Mouse (Mus musculus): ENCODE measurements around the gene Slc22a3. TPM values are rescaled to one million over a fixed set of nuclear protein-coding genes. Genes with fewer than 3 reads are reported as not detected.

Gene Slc22a3
- total RNA-seq, 1 experiment from 2014 or later: 24.3 TPM

GRCm38 (mm10) chr17:12377981-12378705 is 129.4 kb downstream of the Slc22a3 start, which contains the start of gene Plg:
Plg (plus strand) TSS chr17:12378608.
- peak in 1 of 2 experiments; percentile 17; a peak in 1 of 4 replicates for ATAC-seq (replicated peaks in 1 of 2; ENCODE audit: insufficient read depth in 1 of 2, low FRiP score in 2 of 2, low TSS enrichment in 1 of 2, low read depth in 1 of 2, poor library complexity in 2 of 2, severe bottlenecking in 2 of 2)

GRCm38 (mm10) chr17:12373601-12374144 is 133.8 kb downstream of the Slc22a3 start:
- no peak for ATAC-seq (replicated peaks in 1 of 2; ENCODE audit: insufficient read depth in 1 of 2, low FRiP score in 2 of 2, low TSS enrichment in 1 of 2, low read depth in 1 of 2, poor library complexity in 2 of 2, severe bottlenecking in 2 of 2)

- peak; percentile 78 to 89 for ATAC-seq (replicated peaks in 1 of 2; ENCODE audit: insufficient read depth in 1 of 2, low FRiP score in 2 of 2, low TSS enrichment in 1 of 2, low read depth in 1 of 2, poor library complexity in 2 of 2, severe bottlenecking in 2 of 2)
Observed at GRCm38 (mm10) chr17:12372021-12372420, 135.5 kb downstream of the Slc22a3 start.

GRCm38 (mm10) chr17:12371310-12371925 is 136.1 kb downstream of the Slc22a3 start:
- peak; percentile 39 to 50; a peak in 3 of 4 replicates for ATAC-seq (replicated peaks in 1 of 2; ENCODE audit: insufficient read depth in 1 of 2, low FRiP score in 2 of 2, low TSS enrichment in 1 of 2, low read depth in 1 of 2, poor library complexity in 2 of 2, severe bottlenecking in 2 of 2)

- no peak for ATAC-seq (replicated peaks in 1 of 2; ENCODE audit: insufficient read depth in 1 of 2, low FRiP score in 2 of 2, low TSS enrichment in 1 of 2, low read depth in 1 of 2, poor library complexity in 2 of 2, severe bottlenecking in 2 of 2)
Observed at GRCm38 (mm10) chr17:12370289-12370688, 137.2 kb downstream of the Slc22a3 start.

- no peak for ATAC-seq (replicated peaks in 1 of 2; ENCODE audit: insufficient read depth in 1 of 2, low FRiP score in 2 of 2, low TSS enrichment in 1 of 2, low read depth in 1 of 2, poor library complexity in 2 of 2, severe bottlenecking in 2 of 2)
Observed at GRCm38 (mm10) chr17:12369393-12369792, 138.1 kb downstream of the Slc22a3 start.

Other genes with a start within 250 kb of the Slc22a3 start
- gene Map3k4, start 188.9 kb downstream of the Slc22a3 start, total RNA-seq (2017): 29.3 and 34.7 TPM in 2 replicates
- gene Plg, start 129.1 kb downstream of the Slc22a3 start, total RNA-seq (2017): not detected in 2 replicates
- not detected in 2 replicates for gene Slc22a2, start 76.4 kb upstream of the Slc22a3 start, total RNA-seq (2017)
- not detected in 2 replicates for gene Slc22a1, start 168.1 kb upstream of the Slc22a3 start, total RNA-seq (2017)